Mouse (Mus musculus) bone marrow, adult 2 months (tissue): Measurements from ENCODE around the gene Rnf5.

Experiments
- CTCF ChIP-seq: fragments of 200-500 bp; IDR thresholded peaks from 2 replicates; pipeline ENCODE4 v1.5.1; 2011; ENCODE audit warnings: low read length, control low read depth; ENCODE audit not compliant: control insufficient read depth, insufficient read depth
- POLR2A ChIP-seq: fragments of 200-500 bp; IDR thresholded peaks from 2 replicates; pipeline ENCODE4 v1.6.1; 2011; ENCODE audit warnings: low read depth, mild to moderate bottlenecking, control low read depth, low read length, borderline replicate concordance; ENCODE audit not compliant: control insufficient read depth

GRCm38 (mm10) chr17:34592581-34593549, 10.6 kb downstream of the Rnf5 start:
- TF ChIP-seq POLR2A (no peak), CTCF (no peak)
